Mouse (Mus musculus) kidney, adult 11 months (tissue): Measurements from ENCODE around the gene Srxn1.

Source experiments
- DNase-seq: peaks from one replicate; pipeline ENCODE4 v3.0.0; 2022

Srxn1 gene

GRCm38 (mm10) chr2:152128597-152128996, 23.3 kb downstream of the Srxn1 start:
- no peak for DNase-seq

- no peak for DNase-seq
Measured at GRCm38 (mm10) chr2:152129778-152130177, 24.5 kb downstream of the Srxn1 start.

GRCm38 (mm10) chr2:152132016-152132415, 26.7 kb downstream of the Srxn1 start:
- no peak for DNase-seq

GRCm38 (mm10) chr2:152132691-152133090, 27.4 kb downstream of the Srxn1 start:
- no peak for DNase-seq

GRCm38 (mm10) chr2:152139191-152139987, 34.1 kb downstream of the Srxn1 start:
- DNase-seq = no peak

- no peak for DNase-seq
Measured at GRCm38 (mm10) chr2:152140941-152141340, 35.6 kb downstream of the Srxn1 start.

GRCm38 (mm10) chr2:152141491-152141890, 36.2 kb downstream of the Srxn1 start:
- no peak for DNase-seq

- peak; percentile 59 for DNase-seq
Measured at GRCm38 (mm10) chr2:152142046-152142445, 36.7 kb downstream of the Srxn1 start.

- no peak for DNase-seq
Measured at GRCm38 (mm10) chr2:152142571-152142970, 37.3 kb downstream of the Srxn1 start.

- peak; percentile 45 for DNase-seq
Measured at GRCm38 (mm10) chr2:152143279-152144157, 38.2 kb downstream of the Srxn1 start, which contains the start of gene Tcf15. Tcf15 (plus strand) TSS chr2:152143561.

GRCm38 (mm10) chr2:152144158-152144450, 38.8 kb downstream of the Srxn1 start:
- DNase-seq = no peak

GRCm38 (mm10) chr2:152144501-152144900, 39.2 kb downstream of the Srxn1 start:
- no peak for DNase-seq

GRCm38 (mm10) chr2:152145711-152146110, 40.4 kb downstream of the Srxn1 start:
- DNase-seq = no peak

- DNase-seq = no peak
Measured at GRCm38 (mm10) chr2:152147079-152147478, 41.8 kb downstream of the Srxn1 start.

GRCm38 (mm10) chr2:152148675-152149074, 43.4 kb downstream of the Srxn1 start:
- DNase-seq = no peak

- DNase-seq = no peak
Measured at GRCm38 (mm10) chr2:152149891-152150290, 44.6 kb downstream of the Srxn1 start.

- peak; percentile 47 for DNase-seq
Measured at GRCm38 (mm10) chr2:152150373-152150772, 45.1 kb downstream of the Srxn1 start.

- DNase-seq = no peak
Measured at GRCm38 (mm10) chr2:152153361-152153760, 48.0 kb downstream of the Srxn1 start.

GRCm38 (mm10) chr2:152155414-152156208, 50.3 kb downstream of the Srxn1 start:
- no peak for DNase-seq

- DNase-seq = no peak
Measured at GRCm38 (mm10) chr2:152156471-152156870, 51.2 kb downstream of the Srxn1 start.

- DNase-seq = no peak
Measured at GRCm38 (mm10) chr2:152159487-152159886, 54.2 kb downstream of the Srxn1 start.
